Mouse (Mus musculus) embryonic facial prominence, embryonic 13.5 days (tissue): ENCODE data around the gene Emid1. TPM values are rescaled to one million over a fixed set of nuclear protein-coding genes. Genes with fewer than 3 reads are reported as not detected.

ENCODE experiments used
- ATAC-seq: fragments of 200-750 bp; cut with Nextera tagmentation; 2 replicates; pipeline ENCODE4 v1.8.0; 2017; ENCODE audit warnings: low read depth; ENCODE audit not compliant: insufficient number of reproducible peaks, insufficient read depth, low FRiP score, low TSS enrichment
- H3K27ac ChIP-seq: fragments of 300-500 bp; sonication (generic); 2 replicates; pipeline ENCODE4 v1.5.1; 2015; ENCODE audit warnings: moderate library complexity, mild to moderate bottlenecking, inconsistent platforms
- H3K27me3 ChIP-seq: fragments of 300-500 bp; sonication (generic); 2 replicates; pipeline ENCODE4 v1.6.1; 2015; ENCODE audit warnings: mild to moderate bottlenecking, inconsistent platforms
- H3K36me3 ChIP-seq: fragments of 300-500 bp; sonication (generic); 2 replicates; pipeline ENCODE4 v1.6.1; 2015; ENCODE audit warnings: mild to moderate bottlenecking, inconsistent platforms
- H3K4me1 ChIP-seq: fragments of 300-500 bp; sonication (generic); 2 replicates; pipeline ENCODE4 v1.6.1; 2015; ENCODE audit warnings: inconsistent platforms
- H3K4me2 ChIP-seq: fragments of 300-500 bp; sonication (generic); 2 replicates; pipeline ENCODE4 v1.6.1; 2015; ENCODE audit warnings: moderate library complexity, mild to moderate bottlenecking, inconsistent platforms
- H3K4me3 ChIP-seq: fragments of 300-500 bp; sonication (generic); 2 replicates; pipeline ENCODE4 v1.5.1; 2015; ENCODE audit warnings: mild to moderate bottlenecking, inconsistent platforms
- H3K9ac ChIP-seq: fragments of 300-500 bp; sonication (generic); 2 replicates; pipeline ENCODE4 v1.6.1; 2015; ENCODE audit warnings: mild to moderate bottlenecking, inconsistent platforms
- H3K9me3 ChIP-seq: fragments of 300-500 bp; sonication (generic); 2 replicates; pipeline ENCODE4 v1.6.1; 2016; ENCODE audit warnings: inconsistent platforms
- WGBS: fragments of 180-500 bp; shearing (Covaris S2); methylation state at CpG from one replicate; pipeline ENCODE4 v1.1.7; 2015; ENCODE audit warnings: mixed read lengths; 5-methylcytosine and 5-hydroxymethylcytosine counted together
- polyA plus RNA-seq: library from polyadenylated mRNA; unstranded; fragments of >200 nt; fragmentation: Nextera tagmentation; extraction: Ambion mirVana; gene quantifications from 2 replicates; pipeline ENCODE4 v1.2.1, GENCODE M21; 2015

The Emid1 gene
- polyA plus RNA-seq = 50.4 and 50.8 TPM in 2 replicates

DNA sequence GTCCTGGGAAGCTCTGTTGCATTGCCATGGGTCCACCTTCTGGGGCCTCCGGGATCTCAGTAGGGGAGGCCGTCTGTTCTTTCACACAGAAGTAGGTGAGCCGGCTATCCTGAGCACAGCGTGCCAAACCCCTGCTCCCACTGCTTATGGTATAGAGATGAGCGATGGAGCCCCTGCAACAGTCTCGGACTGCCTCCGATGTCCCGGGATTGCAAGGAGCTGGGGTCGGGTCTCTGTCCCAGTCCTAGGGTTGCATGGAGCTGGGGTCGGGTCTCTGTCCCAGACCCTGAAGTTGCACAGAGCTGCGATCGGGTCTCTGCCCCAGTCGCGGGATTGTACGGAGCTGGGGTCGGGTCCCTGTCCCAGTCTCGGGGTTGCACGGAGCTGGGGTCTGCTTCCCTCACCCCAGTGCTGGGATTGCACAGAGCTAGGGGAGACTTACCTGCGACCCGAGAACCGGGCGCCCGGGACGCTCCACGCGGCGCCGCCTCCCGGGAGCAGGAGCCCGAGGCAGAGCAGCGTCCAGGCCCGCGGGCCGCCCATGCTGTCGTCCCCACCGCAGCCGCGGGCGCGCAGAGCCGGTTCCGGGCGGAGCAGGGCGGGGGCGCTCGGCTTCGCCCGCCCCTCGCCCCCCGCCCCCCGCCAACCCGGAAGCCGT lies at the start of gene Emid1:
TSS of gene Emid1 (minus strand) at position 578 of the 658 bp plus-strand sequence.
- Histone ChIP-seq H3K4me3 (peak within 1 kb of the TSS; percentile 63), H3K27me3 (peaks cover 10% of the 10 kb centered on the region), H3K36me3 (no peaks in the 10 kb centered on the region), H3K4me1 (peaks cover 47% of the 10 kb centered on the region), H3K9ac (peak within 1 kb of the TSS; percentile 83), H3K4me2 (peak within 1 kb of the TSS; percentile 84), H3K9me3 (no peaks in the 10 kb centered on the region), H3K27ac (peak within 1 kb of the TSS; percentile 11; the same call in 1 of the 2 replicates)
- no peak for ATAC-seq
- WGBS = 1% methylated on average over 34 of the region's 53 CpGs

DNA sequence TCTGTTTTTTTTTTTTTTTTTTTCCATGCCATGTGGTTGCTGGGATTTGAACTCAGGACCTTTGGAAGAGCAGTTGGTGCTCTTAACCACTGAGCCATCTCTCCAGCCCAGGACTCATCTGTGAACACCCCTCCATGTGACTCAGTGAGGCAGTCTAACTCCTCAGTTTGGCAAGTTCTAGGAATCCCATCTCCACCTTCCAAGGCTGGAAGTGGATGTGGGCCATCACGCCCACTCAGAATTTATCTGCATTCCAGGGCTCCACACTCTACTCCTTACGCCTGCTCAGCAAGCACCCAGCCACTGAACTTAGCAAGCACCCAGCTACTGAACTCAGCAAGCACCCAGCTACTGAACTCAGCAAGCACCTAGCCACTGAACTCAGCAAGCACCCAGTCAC lies 47.8 kb upstream of the Emid1 start:
- no peaks in the 10 kb centered on the region for H3K27me3 ChIP-seq
- H3K36me3 ChIP-seq = peaks cover 78% of the 10 kb centered on the region
- 85% methylated on average over 2 of the region's 2 CpGs for WGBS
- no peak for ATAC-seq
- no peaks in the 10 kb centered on the region for H3K9me3 ChIP-seq
- H3K4me3 ChIP-seq = no peak overlapping the region
- no peak overlapping the region for H3K27ac ChIP-seq
- no peak overlapping the region for H3K4me2 ChIP-seq
- H3K4me1 ChIP-seq = peaks cover 22% of the 10 kb centered on the region
- H3K9ac ChIP-seq = no peak overlapping the region

DNA sequence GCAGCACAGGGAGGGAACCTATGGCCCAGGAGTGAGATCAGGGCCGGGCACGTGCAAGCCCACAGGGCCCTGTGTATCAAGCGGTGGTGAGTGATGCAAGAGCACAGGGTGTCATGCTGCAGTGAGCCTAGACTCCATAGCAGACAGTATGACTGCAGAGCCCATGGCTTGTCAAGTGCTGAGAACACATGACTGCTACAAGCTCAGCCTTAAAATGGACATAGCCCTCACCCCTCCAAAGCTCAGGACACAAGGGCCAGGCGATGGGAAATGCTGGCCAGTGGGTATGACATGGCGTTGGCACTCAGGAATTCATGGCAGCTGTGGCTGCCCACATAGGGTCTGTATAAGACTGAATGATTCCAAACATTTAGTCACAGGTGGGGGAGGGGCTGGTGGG lies 45.0 kb upstream of the Emid1 start:
- no peak for ATAC-seq
- H3K27me3 ChIP-seq = no peaks in the 10 kb centered on the region
- peaks cover 85% of the 10 kb centered on the region for H3K36me3 ChIP-seq
- WGBS = 82% methylated on average over 5 of the region's 5 CpGs
- no peak overlapping the region for H3K4me2 ChIP-seq
- no peak overlapping the region for H3K4me3 ChIP-seq
- H3K27ac ChIP-seq = no peak overlapping the region; the same call in 1 of the 2 replicates
- H3K9me3 ChIP-seq = no peaks in the 10 kb centered on the region
- no peak overlapping the region for H3K9ac ChIP-seq
- peaks cover 17% of the 10 kb centered on the region for H3K4me1 ChIP-seq

DNA sequence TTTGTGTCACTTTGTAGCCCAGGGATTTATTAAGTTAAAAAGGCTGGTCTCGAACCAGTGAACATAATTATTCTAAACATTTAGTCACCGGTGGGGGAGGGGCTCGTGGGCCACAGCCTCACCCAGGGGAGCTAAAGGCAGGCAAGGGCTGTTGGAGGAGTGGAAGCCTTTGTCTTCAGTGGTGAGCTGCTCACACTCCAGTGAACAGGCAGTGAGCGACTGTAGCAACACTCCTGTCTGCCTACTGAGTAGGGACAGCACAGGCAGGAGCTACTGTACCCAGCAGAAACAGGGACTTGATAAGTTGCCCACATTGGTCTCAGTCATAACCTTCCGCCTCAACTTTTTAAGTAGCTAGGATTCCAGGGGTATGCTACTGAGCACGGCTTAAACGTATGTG lies 44.5 kb upstream of the Emid1 start:
- H3K9me3 ChIP-seq = no peaks in the 10 kb centered on the region
- no peak overlapping the region; the same call in 1 of the 2 replicates for H3K27ac ChIP-seq
- no peaks in the 10 kb centered on the region for H3K27me3 ChIP-seq
- no peak overlapping the region for H3K4me3 ChIP-seq
- 67% methylated on average over 7 of the region's 7 CpGs for WGBS
- no peak for ATAC-seq
- peaks cover 87% of the 10 kb centered on the region for H3K36me3 ChIP-seq
- H3K4me1 ChIP-seq = peaks cover 16% of the 10 kb centered on the region
- no peak overlapping the region for H3K9ac ChIP-seq
- no peak overlapping the region for H3K4me2 ChIP-seq

DNA sequence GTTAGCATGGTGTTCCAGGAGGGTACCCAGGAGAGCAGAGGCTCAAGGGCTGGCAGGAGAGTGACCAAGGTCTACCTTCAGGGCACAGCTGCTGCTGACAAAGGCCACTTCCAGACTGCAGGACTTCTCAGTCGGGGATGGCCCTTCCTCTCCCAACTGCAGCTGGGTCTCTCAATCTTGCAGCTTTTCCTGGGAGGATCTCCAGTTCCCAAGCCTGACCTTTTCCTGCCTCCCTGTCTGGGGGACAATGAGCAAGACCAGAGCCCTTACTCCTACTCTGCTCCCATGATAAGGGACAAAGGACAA lies 41.5 kb upstream of the Emid1 start:
- H3K4me3 ChIP-seq = no peak overlapping the region
- WGBS = 36% methylated on average over 1 of the region's 1 CpGs
- H3K9me3 ChIP-seq = no peaks in the 10 kb centered on the region
- H3K27me3 ChIP-seq = no peaks in the 10 kb centered on the region
- ATAC-seq = no peak
- peaks cover 26% of the 10 kb centered on the region for H3K4me1 ChIP-seq
- H3K9ac ChIP-seq = no peak overlapping the region
- peaks cover 72% of the 10 kb centered on the region for H3K36me3 ChIP-seq
- H3K4me2 ChIP-seq = no peak overlapping the region
- H3K27ac ChIP-seq = no peak overlapping the region

DNA sequence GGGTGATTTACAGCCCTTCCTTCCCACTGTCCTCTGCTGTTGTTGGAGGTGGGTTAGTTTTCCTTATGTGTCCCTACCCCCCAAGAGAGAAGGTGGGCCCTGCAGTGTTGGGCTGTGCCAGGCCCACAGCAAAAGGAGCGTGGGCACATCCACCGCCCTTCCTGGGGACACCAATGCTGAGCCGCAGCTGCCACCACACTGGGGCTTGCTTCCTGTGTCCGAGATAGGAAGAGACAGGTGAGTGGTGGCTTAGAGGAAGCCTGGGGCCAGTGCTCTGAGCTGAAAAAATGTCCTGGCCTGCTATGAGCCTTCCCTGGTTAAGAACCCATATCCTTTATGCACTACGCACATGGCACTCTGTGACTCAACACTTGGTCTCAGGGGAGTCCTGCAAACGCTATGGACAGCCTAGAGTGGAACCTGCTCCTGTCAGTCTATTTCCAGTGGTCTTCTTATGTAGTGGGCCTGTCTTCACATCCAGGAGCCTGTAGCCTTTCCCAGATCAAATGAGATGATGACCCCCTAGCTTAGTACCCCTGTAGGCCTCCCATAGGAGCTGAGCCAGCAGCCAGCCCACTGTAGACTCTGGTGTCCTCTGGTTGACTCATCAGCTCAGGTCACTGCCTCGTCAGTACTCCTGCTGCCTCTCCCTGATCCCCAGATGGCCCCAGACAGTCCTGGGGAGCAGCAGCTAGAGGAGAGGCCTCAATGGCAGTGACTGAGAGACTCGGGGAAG lies 41.0 kb upstream of the Emid1 start:
- no peak overlapping the region for H3K9ac ChIP-seq
- H3K4me2 ChIP-seq = no peak overlapping the region
- no peak overlapping the region for H3K27ac ChIP-seq
- no peaks in the 10 kb centered on the region for H3K27me3 ChIP-seq
- WGBS = 79% methylated on average over 8 of the region's 8 CpGs
- ATAC-seq = no peak
- H3K36me3 ChIP-seq = peaks cover 66% of the 10 kb centered on the region
- H3K4me1 ChIP-seq = peaks cover 26% of the 10 kb centered on the region
- no peaks in the 10 kb centered on the region for H3K9me3 ChIP-seq
- H3K4me3 ChIP-seq = no peak overlapping the region

DNA sequence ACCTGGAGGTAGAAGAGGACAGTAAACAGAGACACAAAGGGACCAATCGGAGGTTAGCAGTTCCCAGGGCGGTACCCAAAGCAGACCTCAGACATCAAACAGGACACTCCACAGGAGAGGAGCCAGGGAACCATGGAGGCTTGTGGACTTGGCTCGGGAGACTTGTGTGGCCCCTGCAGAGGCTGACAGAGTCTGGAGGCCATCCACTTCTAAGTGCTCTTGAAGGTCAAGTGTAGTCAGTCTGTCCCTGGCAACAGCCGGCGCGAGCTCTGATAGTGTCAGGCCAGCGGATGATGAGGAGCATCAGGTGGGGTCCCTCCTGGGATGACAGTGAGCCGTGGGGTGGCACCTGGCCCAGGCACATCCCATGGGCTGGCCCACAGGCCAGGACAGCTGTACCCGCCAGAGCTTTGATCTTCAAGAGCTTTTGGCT lies 40.0 kb upstream of the Emid1 start:
- 0 out of 2 replicates have a peak overlapping the region, but pooled peaks have one; percentile 1 for H3K9ac ChIP-seq
- ATAC-seq = no peak
- H3K9me3 ChIP-seq = no peaks in the 10 kb centered on the region
- peaks cover 57% of the 10 kb centered on the region for H3K36me3 ChIP-seq
- no peaks in the 10 kb centered on the region for H3K27me3 ChIP-seq
- H3K4me1 ChIP-seq = peaks cover 24% of the 10 kb centered on the region
- no peak overlapping the region for H3K27ac ChIP-seq
- no peak overlapping the region for H3K4me2 ChIP-seq
- 52% methylated on average over 9 of the region's 9 CpGs for WGBS
- H3K4me3 ChIP-seq = no peak overlapping the region

DNA sequence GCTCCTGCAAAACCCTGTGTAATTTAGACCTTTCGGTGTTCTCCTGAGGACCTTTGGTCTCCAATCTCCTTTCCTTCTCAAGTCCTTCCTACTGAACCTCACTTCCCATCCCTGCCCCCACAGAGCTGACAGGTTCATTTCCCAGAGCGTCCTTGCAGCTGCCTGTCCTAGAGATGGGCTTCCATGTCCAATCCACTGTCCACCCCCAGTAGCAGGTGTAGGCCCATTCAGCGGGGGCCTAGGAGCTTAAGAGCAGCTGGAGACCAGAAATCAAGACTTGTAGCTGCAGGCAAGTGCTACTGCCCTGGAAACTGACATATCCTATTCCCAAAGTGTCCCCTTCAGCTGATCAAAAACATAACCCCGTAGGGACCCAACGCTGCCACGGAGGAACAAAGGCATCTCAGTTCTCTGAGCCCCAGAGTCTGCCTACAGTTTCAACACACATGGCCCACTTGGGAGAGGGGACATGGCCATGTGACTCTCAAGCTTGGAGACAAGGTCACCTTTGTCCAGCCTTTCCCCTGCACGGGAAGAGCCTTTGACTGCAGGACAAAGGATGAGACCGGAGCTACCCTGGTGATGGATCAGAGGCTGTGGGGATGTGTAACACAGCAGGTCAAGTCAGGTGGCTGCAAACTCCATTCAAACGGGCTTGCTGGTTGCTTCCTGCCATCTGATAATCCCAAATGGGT lies 37.3 kb upstream of the Emid1 start:
- Histone ChIP-seq H3K27ac (no peak overlapping the region), H3K36me3 (peaks cover 34% of the 10 kb centered on the region), H3K4me3 (no peak overlapping the region), H3K4me1 (peaks cover 33% of the 10 kb centered on the region), H3K4me2 (no peak overlapping the region), H3K9ac (no peak overlapping the region), H3K27me3 (no peaks in the 10 kb centered on the region), H3K9me3 (no peaks in the 10 kb centered on the region)
- 34% methylated on average over 9 of the region's 9 CpGs for WGBS
- no peak for ATAC-seq

DNA sequence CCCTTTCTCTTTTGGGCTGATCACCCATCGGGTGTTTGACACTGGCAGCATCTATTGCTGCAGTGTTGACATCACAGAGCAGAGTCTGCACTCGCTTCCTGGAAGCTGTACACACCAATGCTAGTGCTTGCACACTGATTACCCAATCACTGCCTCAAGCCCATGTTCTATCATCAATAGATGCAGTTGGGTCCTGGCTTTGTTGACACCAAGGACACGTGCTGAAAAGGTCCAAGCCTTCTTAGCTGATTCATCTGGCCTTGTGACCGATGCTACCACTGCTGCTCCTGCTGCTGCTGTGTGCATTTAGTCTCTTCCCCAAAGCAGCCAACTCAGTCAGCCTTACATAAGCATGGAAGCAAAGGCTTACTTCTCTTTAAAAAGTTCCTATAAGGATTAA lies 36.1 kb upstream of the Emid1 start:
- H3K4me1 ChIP-seq = peaks cover 43% of the 10 kb centered on the region
- ATAC-seq = no peak
- no peak overlapping the region for H3K4me2 ChIP-seq
- H3K27me3 ChIP-seq = no peaks in the 10 kb centered on the region
- H3K36me3 ChIP-seq = peaks cover 22% of the 10 kb centered on the region
- WGBS = 89% methylated on average over 4 of the region's 4 CpGs
- H3K9me3 ChIP-seq = no peaks in the 10 kb centered on the region
- no peak overlapping the region for H3K27ac ChIP-seq
- H3K9ac ChIP-seq = no peak overlapping the region
- H3K4me3 ChIP-seq = no peak overlapping the region

DNA sequence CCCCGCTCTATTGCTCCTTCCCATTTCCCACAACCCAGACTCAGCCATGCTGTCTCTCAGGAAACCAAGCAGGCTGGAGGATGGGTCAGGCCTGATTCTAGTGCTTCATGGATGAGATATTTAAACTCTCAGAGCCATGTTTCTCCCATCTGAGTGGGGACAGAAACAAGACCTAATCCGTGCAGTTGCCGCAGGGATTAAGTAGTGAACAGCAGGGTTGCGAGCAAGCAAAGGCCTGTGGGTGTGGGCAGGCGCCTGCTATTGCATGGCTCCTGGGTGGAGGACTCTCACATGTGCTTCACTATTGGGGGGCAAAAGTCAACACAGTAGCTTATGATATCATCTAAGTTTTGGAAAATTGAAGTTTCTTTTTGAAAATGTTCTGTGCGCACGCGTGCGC lies 32.8 kb upstream of the Emid1 start:
- Histone ChIP-seq H3K4me3 (no peak overlapping the region), H3K4me2 (no peak overlapping the region), H3K36me3 (no peaks in the 10 kb centered on the region), H3K4me1 (peaks cover 38% of the 10 kb centered on the region), H3K9ac (no peak overlapping the region), H3K9me3 (no peaks in the 10 kb centered on the region), H3K27me3 (no peaks in the 10 kb centered on the region), H3K27ac (peak overlapping the region; percentile 93)
- 64% methylated on average over 9 of the region's 9 CpGs for WGBS
- no peak for ATAC-seq

DNA sequence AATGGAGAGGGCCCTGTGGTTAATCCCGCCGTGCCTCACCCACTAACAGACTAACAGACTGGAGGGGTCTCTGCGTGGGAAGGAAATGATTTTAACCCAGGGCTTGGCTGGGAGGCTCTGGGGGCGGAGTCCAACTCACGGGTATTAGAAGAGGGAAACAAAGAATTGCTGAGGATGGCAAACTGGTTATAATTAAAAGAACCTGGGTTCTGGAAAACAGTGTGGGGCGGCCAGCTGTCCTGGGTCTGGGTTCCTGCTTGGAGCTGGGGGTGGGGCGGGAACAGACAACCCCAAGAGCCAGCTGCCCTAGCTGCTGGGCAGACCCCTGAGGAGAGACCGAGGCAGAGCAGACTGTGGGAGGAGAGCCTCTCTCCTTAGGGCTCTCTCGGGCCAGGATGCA lies 32.2 kb upstream of the Emid1 start:
- peak; percentile 61 for ATAC-seq
- Histone ChIP-seq H3K9ac (no peak overlapping the region), H3K36me3 (no peaks in the 10 kb centered on the region), H3K9me3 (no peaks in the 10 kb centered on the region), H3K4me3 (no peak overlapping the region), H3K27me3 (no peaks in the 10 kb centered on the region), H3K4me1 (peaks cover 35% of the 10 kb centered on the region), H3K27ac (peak overlapping the region; percentile 93), H3K4me2 (peak overlapping the region; percentile 44)
- WGBS = 9% methylated on average over 9 of the region's 9 CpGs

DNA sequence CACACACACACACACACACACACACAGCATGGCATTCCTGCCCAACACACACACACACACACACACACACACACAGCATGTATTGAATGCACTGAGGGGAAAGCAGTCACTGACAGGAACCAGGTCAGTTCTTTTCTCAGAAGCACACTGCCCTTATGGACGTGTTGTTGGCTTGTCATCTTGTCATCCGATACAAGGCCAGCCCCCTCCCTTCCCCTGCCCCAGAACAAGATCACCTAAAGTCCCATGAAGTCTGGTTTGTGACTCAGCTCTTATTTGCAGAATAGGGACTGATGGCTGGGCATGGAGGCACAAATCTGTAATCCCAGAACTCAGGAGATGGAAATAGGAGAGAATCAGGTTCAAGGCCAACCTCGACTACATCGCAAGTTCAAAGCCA lies 30.8 kb upstream of the Emid1 start:
- no peak overlapping the region for H3K9ac ChIP-seq
- ATAC-seq = no peak
- H3K27me3 ChIP-seq = no peaks in the 10 kb centered on the region
- no peak overlapping the region for H3K27ac ChIP-seq
- H3K4me2 ChIP-seq = no peak overlapping the region
- no peaks in the 10 kb centered on the region for H3K9me3 ChIP-seq
- peaks cover 40% of the 10 kb centered on the region for H3K4me1 ChIP-seq
- H3K36me3 ChIP-seq = no peaks in the 10 kb centered on the region
- no peak overlapping the region for H3K4me3 ChIP-seq
- WGBS = 66% methylated on average over 4 of the region's 4 CpGs
